Mouse (Mus musculus): ENCODE measurements around the gene Mctp1.

Mctp1 gene

DNA sequence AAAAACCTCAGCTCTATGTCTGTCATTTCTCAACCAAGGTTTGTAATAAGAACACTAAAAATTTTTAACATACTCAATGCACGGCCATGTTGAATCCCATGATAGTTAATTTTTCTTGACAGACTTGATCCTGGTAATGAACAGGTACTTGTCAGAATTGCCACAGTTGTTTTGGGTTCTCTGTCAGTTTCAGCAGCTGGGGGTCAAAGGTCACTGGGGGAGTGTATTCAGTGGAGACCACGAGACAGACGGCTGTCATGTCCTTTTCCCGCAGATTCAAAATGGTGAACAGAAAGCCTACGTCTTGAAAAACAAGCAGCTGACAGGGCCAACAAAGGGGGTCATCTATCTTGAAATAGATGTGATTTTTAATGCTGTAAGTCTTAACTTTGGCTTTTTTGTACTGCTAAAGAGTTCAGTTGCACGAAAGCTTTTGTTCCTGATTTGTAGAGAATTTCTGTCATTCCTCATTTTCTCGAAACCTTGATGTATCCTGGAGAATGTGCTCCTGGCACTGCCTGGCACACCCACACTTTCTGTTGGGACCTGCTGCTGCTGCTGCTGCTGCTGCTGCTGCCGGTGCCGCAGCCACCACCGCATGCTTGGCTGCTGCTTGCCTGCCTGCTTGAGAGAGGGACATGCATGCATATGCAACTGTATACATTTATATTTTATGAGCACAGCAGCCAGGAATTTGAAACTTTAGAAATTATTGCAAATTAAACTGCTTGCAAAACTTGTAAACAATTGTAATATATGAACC, 440.8 kb downstream of the Mctp1 start:
- no peak for DNase-seq (ENCODE audit: low spot score in 2 of 2)

DNA sequence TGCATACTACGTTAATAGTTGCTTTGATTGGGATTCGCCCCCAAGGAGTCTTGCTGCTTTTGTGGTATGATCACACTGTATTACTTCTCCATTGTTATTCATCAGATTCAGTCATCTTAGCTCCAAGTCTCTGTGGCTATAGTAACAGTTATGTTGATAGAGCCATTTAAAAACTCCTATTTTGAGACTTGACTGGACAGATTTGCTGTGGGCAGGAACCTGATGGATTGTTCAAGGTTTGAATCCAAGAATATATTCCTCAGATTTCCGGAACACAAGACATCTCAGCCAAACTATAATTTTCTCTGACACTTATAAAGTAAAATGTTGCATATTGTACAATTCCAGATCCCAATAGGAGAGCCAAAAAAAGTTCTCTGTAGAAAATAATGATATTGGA, 443.4 kb downstream of the Mctp1 start:
- no peak for DNase-seq (ENCODE audit: low spot score in 2 of 2)

DNA sequence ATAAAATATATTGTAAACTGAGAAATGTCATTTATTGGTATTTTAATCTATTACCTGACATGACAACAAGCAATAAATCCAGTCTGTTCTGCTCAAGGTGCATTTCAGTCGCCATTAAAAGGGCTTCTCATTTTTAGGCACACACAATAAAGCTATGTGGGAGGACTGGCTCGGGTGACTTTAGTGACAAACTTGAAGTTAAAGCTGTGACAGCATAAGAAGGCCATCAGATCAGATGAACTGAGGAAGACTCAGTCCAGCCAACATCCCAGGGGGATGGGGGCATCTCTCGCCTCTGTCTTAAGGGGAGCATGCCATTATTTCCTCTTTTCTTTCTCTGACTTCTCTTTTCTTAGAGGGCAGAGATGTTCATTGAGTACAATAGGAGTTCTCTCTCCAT, 453.7 kb downstream of the Mctp1 start:
- no peak for DNase-seq (ENCODE audit: low spot score in 2 of 2)

DNA sequence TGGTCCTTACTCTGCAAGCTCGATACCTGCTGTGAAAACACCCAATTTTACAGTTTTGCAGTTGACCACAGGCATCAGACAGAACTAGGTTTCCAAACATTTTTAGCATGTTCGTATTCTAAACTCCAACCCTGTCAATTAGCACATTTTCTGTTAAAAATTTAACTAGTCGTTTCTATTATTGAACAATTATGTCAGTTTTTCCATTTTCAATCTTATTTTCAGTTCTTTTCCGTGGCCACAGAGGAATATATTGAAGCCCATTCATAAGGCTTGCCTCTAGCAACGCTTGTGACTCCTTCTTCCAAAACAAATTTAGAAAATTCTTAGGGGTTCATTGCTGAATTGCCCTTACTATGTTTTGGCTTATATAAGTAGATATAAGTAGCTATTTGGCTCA, 456.4 kb downstream of the Mctp1 start:
- no peak for DNase-seq (ENCODE audit: low spot score in 2 of 2)

DNA sequence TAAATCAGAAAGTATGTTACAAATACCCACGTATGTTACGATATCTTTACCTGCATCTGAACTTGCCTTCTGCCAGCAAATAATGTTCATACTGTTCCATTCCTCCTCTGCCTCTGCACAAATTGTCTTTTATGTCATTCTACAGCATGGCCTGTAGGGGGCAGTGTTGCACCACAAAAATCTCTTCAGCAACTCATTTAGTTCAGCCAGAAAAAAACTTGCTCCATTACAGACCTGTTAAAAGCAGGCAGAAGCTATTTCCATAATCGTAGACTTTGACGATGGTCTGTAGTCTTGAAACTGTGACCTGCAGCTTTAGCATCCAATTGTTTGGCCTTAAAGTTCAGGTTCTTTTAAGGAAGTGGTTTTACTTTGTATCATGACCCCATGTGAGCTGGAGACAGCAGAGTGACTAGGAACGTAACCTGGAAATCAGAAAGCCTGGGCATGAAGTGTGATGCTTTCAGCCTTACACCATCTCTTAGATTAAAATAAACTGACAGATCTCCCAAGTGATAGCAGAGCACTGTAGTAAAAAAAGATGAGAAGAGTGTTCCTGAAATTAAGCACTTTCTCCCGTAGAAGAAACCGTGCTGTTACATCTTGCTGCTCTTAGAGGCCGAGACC, 460.4 kb downstream of the Mctp1 start:
- DNase-seq (ENCODE audit: low spot score in 2 of 2), result peak; percentile 22 to 31

DNA sequence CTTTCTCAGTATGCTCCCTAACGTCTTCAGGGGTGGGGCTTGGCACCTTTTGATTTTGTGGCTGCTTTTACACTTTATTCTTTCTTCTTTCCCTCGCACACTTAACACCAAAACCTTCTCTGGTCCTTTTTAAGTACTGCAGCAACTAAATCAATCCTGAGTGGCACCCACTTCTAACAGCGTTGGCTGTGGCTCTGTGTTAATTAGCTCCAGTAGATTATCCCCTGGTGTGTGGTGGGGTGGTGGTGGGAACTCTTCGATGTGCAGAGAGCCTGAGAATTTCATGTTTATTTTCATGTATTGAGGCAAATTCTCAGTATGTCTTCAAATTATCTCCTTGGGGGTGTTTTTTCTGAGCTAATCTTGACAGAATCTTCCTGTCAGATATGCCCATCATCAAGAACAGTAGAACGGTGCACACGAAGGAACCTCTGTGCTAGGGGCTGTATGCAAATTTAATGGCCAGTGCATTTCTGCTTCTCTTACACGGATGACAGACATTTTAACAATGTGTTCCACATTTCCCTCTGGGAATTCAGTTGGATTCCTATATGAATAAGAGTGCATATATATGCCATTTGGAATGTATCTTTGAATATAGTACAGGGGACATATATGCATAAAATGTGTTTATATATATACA, 466.2 kb downstream of the Mctp1 start:
- no peak for DNase-seq (ENCODE audit: low spot score in 2 of 2)

DNA sequence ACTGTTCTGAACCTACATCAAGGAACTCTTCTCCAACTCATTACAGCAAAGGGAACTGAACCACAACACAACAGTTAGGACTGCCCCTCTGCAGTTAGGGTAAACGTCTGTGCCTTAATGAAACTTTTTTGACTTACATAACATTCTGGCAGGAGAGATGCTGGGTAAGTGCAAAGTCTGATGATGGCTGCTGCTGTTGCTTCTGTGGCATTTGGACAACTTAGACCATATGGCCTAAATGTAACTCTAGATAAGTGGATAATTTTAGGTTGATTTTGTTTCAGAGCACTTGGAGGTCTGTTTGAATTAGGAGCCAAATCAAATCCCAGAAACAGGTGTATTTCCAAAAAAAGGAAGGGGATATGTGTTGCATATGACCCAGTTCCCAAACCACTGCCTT, 470.0 kb downstream of the Mctp1 start:
- DNase-seq (ENCODE audit: low spot score in 2 of 2), result no peak

DNA sequence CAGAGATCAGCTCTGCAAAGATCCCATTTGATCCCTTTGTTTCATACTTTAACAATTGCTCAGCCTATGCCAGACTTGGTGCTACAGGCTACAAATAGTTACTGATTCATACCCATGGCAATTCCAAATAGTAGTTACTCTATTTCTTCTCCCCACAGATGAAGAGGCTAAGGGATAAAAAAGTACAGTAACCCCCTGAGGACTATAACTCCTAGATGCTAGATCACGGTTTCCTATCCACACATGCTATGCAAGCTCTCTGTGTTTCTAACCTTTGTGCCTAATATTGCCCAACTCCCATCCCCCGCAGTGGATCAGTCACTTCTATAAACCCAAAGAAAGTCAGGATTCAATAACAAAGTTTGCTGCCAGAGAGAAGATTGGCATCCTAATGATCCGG, 470.7 kb downstream of the Mctp1 start:
- DNase-seq (ENCODE audit: low spot score in 2 of 2), result no peak

DNA sequence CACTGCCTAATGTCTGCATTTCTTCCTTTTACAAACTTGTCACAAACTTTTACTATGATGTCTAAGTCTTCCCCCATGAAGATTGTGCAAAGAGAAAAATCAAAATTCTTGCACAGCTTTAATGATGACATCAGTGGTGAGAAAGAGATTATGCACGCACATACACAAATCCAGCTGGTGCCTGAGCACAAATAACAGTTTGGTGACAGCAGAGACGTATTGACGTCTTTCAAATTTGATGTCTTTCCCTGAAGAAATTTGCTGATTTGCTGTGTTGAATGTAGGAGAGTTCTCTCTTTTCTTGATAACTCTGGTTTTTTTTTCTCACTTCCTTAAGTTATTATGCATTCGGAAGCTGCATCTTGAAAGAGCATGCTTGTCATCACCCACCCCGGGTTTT, 472.7 kb downstream of the Mctp1 start:
- DNase-seq (ENCODE audit: low spot score in 2 of 2), result no peak

DNA sequence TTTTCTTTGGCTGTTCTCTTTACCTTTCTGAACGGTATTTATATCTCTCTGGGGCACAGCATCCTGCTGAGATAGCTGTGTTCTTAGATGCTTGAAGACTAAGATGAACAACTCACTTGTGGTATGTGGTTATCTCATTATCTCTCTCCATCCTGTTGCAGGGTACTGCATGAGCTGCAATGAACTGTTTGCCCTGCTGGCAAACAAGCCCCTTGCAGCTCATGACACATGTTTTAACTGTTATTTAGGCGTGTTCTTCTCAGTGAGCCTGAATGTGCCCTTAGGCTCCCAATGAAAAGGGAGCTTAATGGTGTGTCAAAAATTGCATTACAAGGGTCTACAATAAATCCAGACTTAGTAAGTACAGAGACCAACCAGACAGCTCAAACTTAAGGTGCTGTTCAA, 473.7 kb downstream of the Mctp1 start:
- no peak for DNase-seq (ENCODE audit: low spot score in 2 of 2)

DNA sequence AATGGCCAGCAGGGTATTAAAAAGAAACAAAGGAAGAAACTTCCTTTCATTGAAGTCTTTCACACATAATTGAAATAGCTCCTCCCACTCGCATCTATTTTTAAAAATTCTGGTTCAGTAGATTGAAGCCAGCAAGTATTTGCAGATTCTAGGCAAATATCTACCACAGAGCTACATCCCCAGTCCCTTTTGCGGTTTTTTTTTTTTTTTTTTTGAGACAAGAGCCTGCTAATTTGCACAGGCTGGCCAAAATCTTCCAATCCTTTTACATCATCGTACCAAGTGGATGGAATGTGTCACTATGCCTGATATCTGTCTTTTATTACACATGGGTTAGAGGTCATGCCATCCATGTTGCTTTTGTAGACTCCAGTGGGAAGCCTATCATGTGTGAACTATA, 486.0 kb downstream of the Mctp1 start:
- DNase-seq (ENCODE audit: low spot score in 2 of 2), result no peak

DNA sequence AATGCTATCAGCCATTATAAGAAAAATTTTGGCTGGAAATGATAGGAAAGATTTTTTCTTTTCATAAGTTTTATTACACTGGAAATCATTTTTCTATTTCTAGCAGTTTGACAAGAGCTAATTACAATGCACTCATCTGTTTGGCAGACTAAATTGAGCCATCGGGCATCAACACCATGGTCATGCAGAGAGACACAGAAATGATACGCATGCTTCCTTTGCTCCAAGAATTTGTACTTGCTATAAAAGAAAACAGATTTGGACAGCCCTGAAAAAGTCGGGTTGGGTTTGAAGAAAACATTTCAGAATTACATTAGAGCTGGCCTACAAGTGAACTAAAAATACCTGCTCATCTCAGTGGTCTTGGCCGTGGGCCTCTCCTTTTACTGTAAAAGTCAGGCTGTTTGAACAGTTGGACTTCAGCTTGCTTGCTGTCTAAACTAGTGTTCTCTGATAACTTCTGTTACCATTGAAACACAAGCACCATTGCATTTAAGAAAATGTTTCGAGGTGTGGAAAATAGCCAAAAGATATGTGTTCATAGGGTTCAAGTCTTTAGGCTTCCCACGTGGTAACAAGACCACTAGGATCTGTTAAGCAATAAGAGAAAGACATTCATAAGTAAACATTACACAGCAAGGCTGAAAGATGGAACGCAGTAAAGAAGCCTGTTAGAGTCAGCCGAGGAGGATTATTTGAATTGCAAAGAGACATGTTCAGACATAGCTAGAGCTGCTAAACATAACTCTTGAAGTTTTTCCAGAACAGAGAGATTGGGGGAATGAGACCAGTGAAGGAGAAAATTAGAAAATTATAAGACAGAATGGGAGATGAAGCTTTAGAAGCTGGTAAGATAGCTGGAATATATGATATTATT, 493.8 kb downstream of the Mctp1 start:
- DNase-seq (ENCODE audit: low spot score in 2 of 2), result no peak

DNA sequence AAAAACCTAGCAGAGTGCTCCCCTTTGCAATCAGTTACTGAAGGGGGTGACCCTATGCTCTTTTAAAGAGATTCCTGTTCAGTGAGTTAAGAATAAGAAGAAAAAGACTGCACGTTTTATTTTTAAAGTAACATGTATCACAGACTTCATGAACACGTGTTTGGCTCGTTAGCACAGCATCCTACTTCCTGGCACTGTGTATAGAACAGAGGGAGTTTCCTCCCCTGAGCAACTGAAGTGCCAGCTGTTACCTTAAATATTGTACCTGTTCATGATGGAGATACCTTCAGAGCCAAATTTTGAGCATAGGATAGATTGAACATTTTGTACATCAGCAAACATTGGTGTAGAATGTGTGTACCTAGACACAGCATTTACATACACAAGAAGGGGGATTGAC, 494.7 kb downstream of the Mctp1 start:
- DNase-seq (ENCODE audit: low spot score in 2 of 2), result no peak

DNA sequence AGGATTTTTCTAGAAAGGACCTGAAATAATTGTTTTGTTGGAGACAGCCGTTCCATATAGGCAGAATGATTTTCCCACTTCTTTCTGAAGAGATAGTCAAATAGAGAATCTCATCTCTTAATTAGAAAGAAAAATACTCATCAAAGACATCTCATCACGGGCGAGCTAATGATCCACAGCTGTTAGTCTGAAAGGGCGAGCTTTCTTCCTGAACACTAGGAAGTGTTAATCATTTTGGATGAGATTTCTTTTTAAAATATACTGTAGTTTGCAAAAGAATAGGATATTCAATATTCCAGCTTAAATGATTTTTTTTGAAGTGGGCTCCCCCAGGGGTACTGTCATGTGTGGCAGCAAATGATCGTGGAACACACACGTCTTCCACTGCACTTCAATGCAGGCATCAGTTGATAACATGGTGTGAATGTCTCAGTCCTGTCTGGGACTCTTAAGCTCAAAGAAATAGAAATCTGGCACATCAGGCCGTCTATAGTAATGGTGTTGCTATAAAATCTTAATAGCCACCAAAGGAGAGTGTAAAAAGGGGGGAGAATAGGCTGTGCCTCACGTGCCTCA, 500.3 kb downstream of the Mctp1 start:
- DNase-seq (ENCODE audit: low spot score in 2 of 2), result no peak

DNA sequence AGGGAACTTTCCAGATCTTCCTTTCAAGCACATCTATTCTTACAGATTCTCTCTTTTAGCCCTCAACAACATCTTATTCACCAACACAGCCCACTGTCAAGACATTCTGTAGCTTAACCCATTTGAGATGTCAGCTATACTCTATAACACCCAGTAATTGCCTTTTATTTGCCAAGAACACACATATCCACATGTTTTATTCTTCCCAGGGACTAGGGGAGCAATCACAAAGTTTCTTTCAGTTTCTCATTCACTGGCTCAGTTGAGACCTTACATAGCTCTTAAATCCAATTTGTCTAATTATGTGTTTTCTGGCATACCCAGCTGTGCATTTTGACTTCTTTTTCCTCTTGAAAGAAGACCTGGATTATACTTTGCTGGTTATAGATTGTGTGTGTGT, 508.7 kb downstream of the Mctp1 start:
- no peak for DNase-seq (ENCODE audit: low spot score in 2 of 2)

DNA sequence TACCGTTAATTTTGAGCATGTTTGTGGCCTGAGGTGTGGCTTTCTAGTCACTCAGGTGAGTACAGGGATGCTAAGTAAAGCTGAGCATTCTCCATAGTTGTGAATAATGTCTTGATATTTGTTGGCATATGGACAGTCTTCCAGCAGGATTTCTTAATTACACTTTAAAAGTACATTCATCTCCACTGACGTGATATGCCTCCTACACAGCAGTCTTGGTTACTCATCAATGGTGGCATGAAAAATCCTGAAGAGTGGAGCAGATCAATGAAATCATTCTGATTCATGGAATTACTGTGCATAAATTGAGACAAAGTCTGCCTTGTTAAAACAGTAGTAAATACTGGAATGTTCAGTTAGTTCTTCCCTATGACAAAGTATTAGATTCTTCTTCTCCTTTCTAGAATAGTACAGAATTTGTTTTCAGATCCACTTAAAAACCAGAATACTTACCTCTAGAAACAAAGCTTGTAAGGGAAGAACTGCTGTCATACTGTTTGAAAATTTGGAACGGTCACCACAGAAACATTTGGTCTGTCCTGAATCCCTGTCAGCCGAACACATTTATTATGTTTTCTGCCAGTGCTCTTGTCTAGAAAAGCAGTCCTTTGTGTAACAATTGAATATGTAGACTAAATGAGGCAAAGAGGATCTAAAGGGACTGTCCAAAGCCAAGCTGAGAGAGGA, 511.6 kb downstream of the Mctp1 start:
- no peak for DNase-seq (ENCODE audit: low spot score in 2 of 2)

DNA sequence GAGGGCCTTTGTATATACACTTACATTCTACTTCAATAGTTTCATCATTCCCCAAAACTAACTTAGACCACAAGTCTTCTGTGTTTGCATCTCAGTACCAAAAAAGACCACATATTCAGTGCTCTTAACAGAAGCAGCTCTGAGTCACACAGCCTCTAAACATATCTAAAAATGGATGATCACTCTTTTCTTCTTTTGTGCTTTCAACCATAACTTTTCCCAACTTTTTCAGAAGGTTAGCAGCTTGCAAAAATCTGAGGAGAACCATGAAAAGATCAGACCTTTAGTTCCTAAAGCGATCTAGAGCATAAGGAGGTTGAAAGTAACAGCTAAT, 512.1 kb downstream of the Mctp1 start:
- no peak for DNase-seq (ENCODE audit: low spot score in 2 of 2)

DNA sequence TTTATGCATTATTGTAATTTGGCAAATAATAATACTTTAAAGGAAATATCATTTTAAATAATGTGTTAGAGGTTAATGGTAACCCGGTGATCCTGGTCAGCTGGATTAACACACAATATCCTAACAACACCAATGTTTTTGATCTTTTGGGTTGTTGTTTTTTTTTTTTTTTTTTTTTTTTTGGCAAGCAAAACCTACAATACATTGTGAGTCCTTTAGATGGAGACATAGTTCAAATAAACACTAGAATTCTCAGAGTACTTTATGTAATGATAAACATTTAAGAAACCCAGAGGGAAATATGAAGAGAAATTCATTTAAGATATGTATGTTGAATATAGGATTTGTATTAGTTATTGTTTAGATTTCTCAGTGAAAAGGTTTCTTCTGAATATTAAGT, 534.0 kb downstream of the Mctp1 start:
- DNase-seq (ENCODE audit: low spot score in 2 of 2), result no peak

DNA sequence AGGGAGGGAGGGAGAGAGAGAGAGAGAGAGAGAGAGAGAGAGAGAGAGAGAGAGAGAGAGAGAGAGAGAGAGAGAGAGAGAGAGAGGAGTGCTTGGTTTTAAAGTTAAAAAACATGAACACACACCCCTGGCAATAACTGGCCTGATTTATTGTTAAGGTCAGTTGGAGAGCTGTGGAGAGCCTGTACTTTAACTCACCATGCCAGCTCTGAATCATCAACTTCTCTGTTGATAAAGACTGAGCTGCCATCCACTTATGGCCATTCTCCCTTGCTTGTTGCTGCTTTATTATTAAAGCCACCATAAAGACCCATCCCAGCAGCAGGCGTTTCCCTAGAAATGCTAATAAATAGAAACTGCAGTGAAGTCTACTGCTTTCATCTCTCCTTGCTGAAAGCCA, 542.5 kb downstream of the Mctp1 start:
- DNase-seq (ENCODE audit: low spot score in 2 of 2), result no peak

DNA sequence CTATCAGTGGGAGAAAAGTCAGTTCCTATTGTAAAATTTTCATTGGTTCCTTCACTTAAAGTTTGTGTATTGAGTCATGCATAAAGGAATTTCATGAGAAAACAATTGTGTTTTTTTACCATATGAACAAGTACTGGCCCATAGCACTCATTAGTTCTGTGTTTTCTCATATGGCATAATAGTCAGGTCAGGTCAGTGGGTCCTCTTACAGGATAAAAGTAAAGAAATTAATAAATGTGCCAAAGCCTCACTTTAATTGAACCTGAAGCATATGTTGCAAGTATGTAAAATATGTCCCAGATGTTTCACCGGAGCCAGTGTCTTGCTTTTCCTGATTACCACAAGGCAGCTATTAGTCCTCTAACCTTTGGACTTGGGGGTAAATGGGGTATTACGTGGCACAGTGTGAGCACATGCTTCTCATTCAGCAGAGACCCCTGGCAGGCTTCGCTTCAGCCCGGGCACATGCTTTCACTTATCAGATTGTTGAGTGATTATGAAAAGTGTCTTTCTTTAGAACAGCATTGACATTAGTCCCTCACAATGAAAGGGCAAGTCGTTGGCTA, 543.6 kb downstream of the Mctp1 start:
- DNase-seq (ENCODE audit: low spot score in 2 of 2), result no peak

DNA sequence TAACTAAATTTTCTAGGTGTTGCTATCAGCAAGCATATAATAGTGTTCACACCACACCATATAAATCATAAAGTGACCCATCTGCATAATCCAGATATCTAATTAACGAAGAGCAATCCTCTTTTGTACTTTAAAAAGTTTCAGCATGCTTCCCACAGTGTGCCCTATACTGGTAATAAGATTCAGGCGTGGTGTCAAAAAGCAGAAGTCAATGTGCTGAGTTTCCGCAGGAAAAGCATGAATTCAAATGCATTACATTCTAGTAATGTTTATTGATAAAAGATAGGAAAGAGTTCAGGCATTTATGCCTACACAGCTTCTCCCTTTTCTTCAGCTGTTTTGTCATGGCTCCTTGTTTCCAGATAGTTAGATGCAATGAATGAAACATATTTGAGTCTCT, 544.8 kb downstream of the Mctp1 start:
- DNase-seq (ENCODE audit: low spot score in 2 of 2), result no peak
